Mouse (Mus musculus) MEL (cell line): Measurements from ENCODE around the gene Btbd11. TPM values are rescaled to one million over a fixed set of nuclear protein-coding genes. Genes with fewer than 3 reads are reported as not detected.

Experiments
- DNase-seq: peaks from one replicate; pipeline ENCODE4 v3.0.0; 2011; ENCODE audit warnings: low read depth, low spot score
- H3K27ac ChIP-seq: 2 replicates; pipeline ENCODE4 v1.5.1; 2012; ENCODE audit warnings: low read depth, mild to moderate bottlenecking, control low read depth, low read length, moderate library complexity; ENCODE audit not compliant: control insufficient read depth
- H3K27me3 ChIP-seq, 2 experiments: fragments of 150-350 bp in 1 of 2; sonication (generic) in 1 of 2; 2 replicates each; pipeline ENCODE4 v1.6.1; 2012; ENCODE audit warnings: low read length in 2 of 2, mild to moderate bottlenecking in 2 of 2, improper control_type of control experiment in 1 of 2, moderate library complexity in 1 of 2; ENCODE audit not compliant: insufficient read depth in 2 of 2, control insufficient read depth in 1 of 2
- H3K36me3 ChIP-seq, 2 experiments: 2 replicates each; pipeline ENCODE4 v1.6.1; 2012 to 2014; ENCODE audit warnings: low read length in 2 of 2, improper control_type of control experiment in 1 of 2, inconsistent platforms in 1 of 2, mild to moderate bottlenecking in 1 of 2; ENCODE audit not compliant: insufficient read depth in 2 of 2, control insufficient read depth in 1 of 2
- H3K4me1 ChIP-seq, 2 experiments: fragments of 150-350 bp in 1 of 2; sonication (generic) in 1 of 2; 2 replicates each; pipeline ENCODE4 v1.6.1; 2012; ENCODE audit warnings: low read length in 2 of 2, improper control_type of control experiment in 1 of 2, mild to moderate bottlenecking in 1 of 2; ENCODE audit not compliant: insufficient read depth in 2 of 2, control insufficient read depth in 1 of 2
- H3K4me3 ChIP-seq, 2 experiments: fragments of 150-350 bp in 1 of 2; sonication (generic) in 1 of 2; 2 replicates each; pipeline ENCODE4 v1.5.1; 2012; ENCODE audit warnings: low read depth in 2 of 2, low read length in 2 of 2, mild to moderate bottlenecking in 2 of 2, moderate library complexity in 2 of 2, control low read depth in 1 of 2, improper control_type of control experiment in 1 of 2; ENCODE audit not compliant: control insufficient read depth in 1 of 2, insufficient read depth in 1 of 2
- H3K79me2 ChIP-seq: 2 replicates; pipeline ENCODE4 v1.6.1; 2012; ENCODE audit warnings: mild to moderate bottlenecking, low read length, moderate library complexity; ENCODE audit not compliant: control insufficient read depth, poor library complexity, insufficient read depth
- H3K9ac ChIP-seq: 2 replicates; pipeline ENCODE4 v1.6.1; 2012; ENCODE audit warnings: low read depth, mild to moderate bottlenecking, control low read depth, low read length, moderate library complexity; ENCODE audit not compliant: control insufficient read depth, poor library complexity, severe bottlenecking
- H3K9me3 ChIP-seq: fragments of 150-350 bp; sonication (generic); replicated peaks from 2 replicates; pipeline ENCODE4 v1.6.1; 2012; ENCODE audit warnings: mild to moderate bottlenecking, low read length, improper control_type of control experiment, moderate library complexity; ENCODE audit not compliant: insufficient read depth
- BHLHE40 ChIP-seq: IDR thresholded peaks from 2 replicates; pipeline ENCODE4 v1.6.1; 2012; ENCODE audit warnings: low read depth, mild to moderate bottlenecking, inconsistent platforms, low read length, improper control_type of control experiment, borderline replicate concordance
- CHD1 ChIP-seq: IDR thresholded peaks from 2 replicates; pipeline ENCODE4 v1.6.1; 2012; ENCODE audit warnings: low read depth, mild to moderate bottlenecking, inconsistent platforms, low read length, improper control_type of control experiment
- E2F4 ChIP-seq: IDR thresholded peaks from 2 replicates; pipeline ENCODE4 v1.6.1; 2011; ENCODE audit warnings: low read depth, low read length, improper control_type of control experiment, borderline replicate concordance
- ELF1 ChIP-seq: IDR thresholded peaks from 2 replicates; pipeline ENCODE4 v1.6.1; 2014; ENCODE audit warnings: low read depth, mild to moderate bottlenecking, inconsistent platforms, low read length, improper control_type of control experiment, moderate library complexity
- EP300 ChIP-seq, 2 experiments: IDR thresholded peaks; 2 replicates each; pipeline ENCODE4 v1.6.1; 2011; ENCODE audit warnings: improper control_type of control experiment in 2 of 2, low read length in 2 of 2, low read depth in 1 of 2, mild to moderate bottlenecking in 1 of 2
- ETS1 ChIP-seq: IDR thresholded peaks from 2 replicates; pipeline ENCODE4 v1.6.1; 2012; ENCODE audit warnings: low read depth, mild to moderate bottlenecking, inconsistent platforms, low read length, improper control_type of control experiment, moderate library complexity
- GABPA ChIP-seq: IDR thresholded peaks from 2 replicates; pipeline ENCODE4 v1.6.1; 2012; ENCODE audit warnings: low read depth, mild to moderate bottlenecking, inconsistent platforms, low read length, improper control_type of control experiment, moderate library complexity
- HCFC1 ChIP-seq: IDR thresholded peaks from 2 replicates; pipeline ENCODE4 v1.6.1; 2012; ENCODE audit warnings: low read depth, mild to moderate bottlenecking, inconsistent platforms, low read length, improper control_type of control experiment, moderate library complexity
- JUND ChIP-seq: IDR thresholded peaks from 2 replicates; pipeline ENCODE4 v1.6.1; 2011; ENCODE audit warnings: low read depth, mild to moderate bottlenecking, improper control_type of control experiment, low read length
- KAT2A ChIP-seq: conservative IDR thresholded peaks from 2 replicates; pipeline ENCODE4 v1.6.1; 2012; ENCODE audit warnings: low read depth, low read length, improper control_type of control experiment, inconsistent platforms
- MAX ChIP-seq: IDR thresholded peaks from 2 replicates; pipeline ENCODE4 v1.6.1; 2011; ENCODE audit warnings: low read length, improper control_type of control experiment
- MEF2A ChIP-seq: IDR thresholded peaks from 2 replicates; pipeline ENCODE4 v1.6.1; 2014; ENCODE audit warnings: low read depth, mild to moderate bottlenecking, inconsistent platforms, low read length, improper control_type of control experiment; ENCODE audit not compliant: poor library complexity, insufficient replicate concordance, severe bottlenecking; ENCODE audit errors: extremely low read depth
- MYB ChIP-seq: IDR thresholded peaks from 2 replicates; pipeline ENCODE4 v1.6.1; 2011; ENCODE audit warnings: mild to moderate bottlenecking, low read depth, low read length, improper control_type of control experiment
- MYC ChIP-seq: IDR thresholded peaks from 2 replicates; pipeline ENCODE4 v1.6.1; 2011; ENCODE audit warnings: low read depth, mild to moderate bottlenecking, low read length, improper control_type of control experiment, moderate library complexity
- POLR2AphosphoS2 ChIP-seq: IDR thresholded peaks from 2 replicates; pipeline ENCODE4 v1.6.1; 2011; ENCODE audit warnings: low read length, improper control_type of control experiment
- RAD21 ChIP-seq: IDR thresholded peaks from 2 replicates; pipeline ENCODE4 v1.6.1; 2011; ENCODE audit warnings: mild to moderate bottlenecking, low read depth, low read length, improper control_type of control experiment
- RCOR1 ChIP-seq: IDR thresholded peaks from 2 replicates; pipeline ENCODE4 v1.6.1; 2012; ENCODE audit warnings: low read depth, mild to moderate bottlenecking, inconsistent platforms, low read length, improper control_type of control experiment
- SMC3 ChIP-seq: IDR thresholded peaks from 2 replicates; pipeline ENCODE4 v1.6.1; 2011; ENCODE audit warnings: low read depth, low read length, improper control_type of control experiment
- TAL1 ChIP-seq: IDR thresholded peaks from 2 replicates; pipeline ENCODE4 v1.6.1; 2012; ENCODE audit warnings: mild to moderate bottlenecking, inconsistent platforms, low read length, moderate library complexity, mixed read lengths
- TBP ChIP-seq: IDR thresholded peaks from 2 replicates; pipeline ENCODE4 v1.8.0; 2011; ENCODE audit warnings: low read depth, low read length, improper control_type of control experiment
- TCF12 ChIP-seq: IDR thresholded peaks from 2 replicates; pipeline ENCODE4 v1.6.1; 2014; ENCODE audit warnings: low read depth, mild to moderate bottlenecking, inconsistent platforms, low read length, improper control_type of control experiment, moderate library complexity
- UBTF ChIP-seq: IDR thresholded peaks from 2 replicates; pipeline ENCODE4 v1.6.1; 2012; ENCODE audit warnings: low read depth, mild to moderate bottlenecking, inconsistent platforms, low read length, improper control_type of control experiment, moderate library complexity, borderline replicate concordance; ENCODE audit not compliant: insufficient read depth
- USF1 ChIP-seq: IDR thresholded peaks from 2 replicates; pipeline ENCODE4 v1.6.1; 2014; ENCODE audit warnings: low read depth, mild to moderate bottlenecking, inconsistent platforms, low read length, improper control_type of control experiment, moderate library complexity
- USF2 ChIP-seq, 2 experiments: IDR thresholded peaks; 2 replicates each; pipeline ENCODE4 v1.6.1; 2011 to 2012; ENCODE audit warnings: improper control_type of control experiment in 2 of 2, low read length in 2 of 2, borderline replicate concordance in 1 of 2, inconsistent platforms in 1 of 2, low read depth in 1 of 2, mild to moderate bottlenecking in 1 of 2; ENCODE audit not compliant: insufficient read depth in 1 of 2
- ZKSCAN1 ChIP-seq: IDR thresholded peaks from 2 replicates; pipeline ENCODE4 v1.6.1; 2012; ENCODE audit warnings: low read depth, mild to moderate bottlenecking, inconsistent platforms, low read length, improper control_type of control experiment, moderate library complexity
- polyA plus RNA-seq, 2 experiments: library from polyadenylated mRNA; stranded (reverse) in 1 of 2; unstranded in 1 of 2; fragments of >175 nt in 1 of 2; fragments of >200 nt in 1 of 2; gene quantifications; 2 replicates each; pipeline versions ENCODE4 v1.2.1 to v1.2.4; 2012; ENCODE audit warnings: low replicate concordance in 2 of 2, low read depth in 1 of 2; ENCODE audit not compliant: insufficient read length in 2 of 2, insufficient read depth in 1 of 2, missing spikeins in 1 of 2
- total RNA-seq: library from RNA; depleted of rRNA; stranded (reverse); fragments of 300-350 nt; gene quantifications from 2 replicates; pipeline ENCODE4 v1.2.3, GENCODE M21; 2012

Gene Btbd11
- total and polyA plus RNA-seq, 3 experiments = not detected

DNA sequence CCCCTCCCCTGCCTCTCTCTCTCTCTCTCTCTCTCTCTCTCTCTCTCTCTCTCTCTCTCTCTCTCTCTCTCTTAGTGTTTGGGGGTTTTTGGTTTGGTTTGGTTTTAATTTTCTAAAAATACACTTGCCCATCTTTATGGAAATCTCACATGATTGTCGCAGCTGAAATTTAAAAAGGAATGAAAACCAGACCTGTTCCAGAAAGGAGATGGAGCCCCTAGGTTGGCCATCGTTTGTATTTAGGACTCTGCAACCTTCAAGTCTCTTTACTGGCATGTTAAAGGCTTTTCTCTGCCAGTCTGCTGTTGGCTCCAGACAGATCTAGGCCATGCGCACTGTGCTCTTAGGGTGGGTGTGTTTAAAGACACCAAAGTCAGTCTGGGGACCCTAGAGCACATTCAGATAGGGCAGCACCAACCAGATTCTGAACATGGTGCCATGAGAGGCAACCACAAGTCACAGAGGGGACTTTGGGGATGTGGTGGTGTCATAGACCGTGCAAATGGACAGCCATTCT is 238.6 kb downstream of the Btbd11 start:
- no peaks in the 10 kb centered on the region for H3K4me1 ChIP-seq
- no peaks in the 10 kb centered on the region for H3K27me3 ChIP-seq
- TF ChIP-seq ZKSCAN1 (no peak), MYB (no peak), EP300 (IDR thresholded peaks at IDR 0.05; ENCODE audit: low read depth in 1 of 2, low read length in 2 of 2) (no peak), KAT2A (no peak), CHD1 (no peak), TCF12 (no peak), HCFC1 (no peak), E2F4 (no peak), UBTF (no peak), GABPA (no peak), MEF2A (no peak), TAL1 (no peak), MYC (no peak), BHLHE40 (no peak), USF2 (IDR thresholded peaks at IDR 0.05; ENCODE audit: borderline replicate concordance in 1 of 2, insufficient read depth in 1 of 2, low read depth in 1 of 2, low read length in 2 of 2) (no peak), ELF1 (no peak), POLR2AphosphoS2 (no peak)
- no peak for DNase-seq
- no peaks in the 10 kb centered on the region for H3K36me3 ChIP-seq
- no peaks in the 10 kb centered on the region for H3K9me3 ChIP-seq
- H3K9ac ChIP-seq = no peak overlapping the region
- H3K4me3 ChIP-seq = no peak overlapping the region
- H3K79me2 ChIP-seq = no peaks in the 10 kb centered on the region
- H3K27ac ChIP-seq = no peak overlapping the region

DNA sequence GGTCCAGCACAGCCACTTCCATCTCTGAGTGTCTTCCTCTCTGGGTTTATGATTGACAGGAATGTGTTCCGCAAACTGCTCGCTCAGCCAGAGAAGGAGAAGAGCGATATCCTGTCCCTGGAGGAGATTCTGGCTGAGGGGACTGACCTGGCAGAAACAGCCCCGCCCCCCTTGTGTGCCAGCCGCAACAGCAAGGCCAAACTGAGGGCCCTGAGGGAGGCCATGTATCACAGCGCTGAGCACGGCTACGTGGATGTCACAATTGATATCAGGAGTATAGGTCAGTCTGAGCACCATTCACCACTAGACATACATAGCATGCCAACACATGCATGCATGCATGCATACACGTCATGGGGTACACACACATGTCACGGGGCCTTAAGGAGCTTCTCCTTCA is 245.4 kb downstream of the Btbd11 start:
- no peaks in the 10 kb centered on the region for H3K36me3 ChIP-seq
- no peak overlapping the region for H3K27ac ChIP-seq
- H3K27me3 ChIP-seq = no peaks in the 10 kb centered on the region
- DNase-seq = no peak
- H3K9me3 ChIP-seq = no peaks in the 10 kb centered on the region
- no peak overlapping the region for H3K9ac ChIP-seq
- no peaks in the 10 kb centered on the region for H3K4me1 ChIP-seq
- no peaks in the 10 kb centered on the region for H3K79me2 ChIP-seq
- H3K4me3 ChIP-seq = no peak overlapping the region
- TF ChIP-seq SMC3 = no peak
- TF ChIP-seq JUND = no peak
- TF ChIP-seq E2F4 = no peak
- TF ChIP-seq EP300 (IDR thresholded peaks at IDR 0.05; ENCODE audit: low read depth in 1 of 2, low read length in 2 of 2) = no peak
- no peak for TF ChIP-seq GABPA
- no peak for TF ChIP-seq ELF1
- TF ChIP-seq RAD21 = no peak
- no peak for TF ChIP-seq BHLHE40
- no peak for TF ChIP-seq POLR2AphosphoS2
- no peak for TF ChIP-seq CHD1
- TF ChIP-seq TCF12 = no peak
- no peak for TF ChIP-seq HCFC1
- TF ChIP-seq RCOR1 = no peak
- no peak for TF ChIP-seq USF1
- TF ChIP-seq MAX = no peak
- no peak for TF ChIP-seq ETS1
- no peak for TF ChIP-seq TBP
- no peak for TF ChIP-seq ZKSCAN1
